Mouse (Mus musculus) T-helper 1 cell (primary cell): Measurements from ENCODE around the gene Nbeal1.

ENCODE experiments used
- in situ Hi-C: fragments of 300-600 bp; cut with MboI, MseI; formaldehyde crosslinking; loops from one replicate; pipeline ENCODE4 v1.15.1; 2025; ENCODE audit warnings: high pct_unique_total_duplicates

The Nbeal1 gene

DNA sequence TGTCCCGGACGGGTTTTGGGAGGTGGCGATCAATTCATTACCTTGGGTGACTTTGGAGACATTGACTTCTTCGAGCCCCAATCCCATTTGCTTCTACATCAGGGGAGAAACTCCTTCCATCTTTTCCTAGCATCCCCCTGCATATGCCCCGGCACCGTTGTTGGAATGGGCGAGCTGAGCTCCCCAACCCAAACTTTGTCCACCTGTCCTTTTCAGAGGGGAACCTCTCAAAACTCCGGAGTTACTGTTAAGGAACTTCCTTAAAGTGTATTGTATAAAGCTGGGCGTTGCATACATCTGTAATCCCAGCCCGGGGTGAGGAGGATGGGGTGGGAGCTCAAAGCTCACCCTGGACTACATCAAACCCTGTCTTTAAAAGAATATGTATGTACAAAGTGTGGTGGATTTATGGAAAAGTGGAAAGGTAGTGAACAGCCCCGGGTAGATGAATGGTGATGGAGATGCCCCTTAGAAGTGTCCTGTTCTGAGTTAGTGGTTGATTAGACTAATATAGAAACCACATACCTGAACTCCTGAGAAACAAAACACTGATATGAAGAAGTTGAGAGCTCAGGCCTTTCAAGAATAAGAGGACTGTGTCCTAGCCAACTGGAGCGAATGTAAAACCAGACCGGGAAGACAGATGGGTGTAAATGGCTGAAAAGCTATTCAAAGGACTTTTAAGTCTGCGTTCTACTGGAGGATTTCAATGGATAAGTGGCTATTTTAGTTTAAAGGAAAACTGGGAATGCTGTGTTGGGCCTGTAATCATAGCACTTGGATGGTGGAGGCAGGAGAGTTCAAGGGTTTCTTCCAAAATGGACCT lies 163.4 kb downstream of the Nbeal1 start:
- in situ Hi-C loops = no loop called here

DNA sequence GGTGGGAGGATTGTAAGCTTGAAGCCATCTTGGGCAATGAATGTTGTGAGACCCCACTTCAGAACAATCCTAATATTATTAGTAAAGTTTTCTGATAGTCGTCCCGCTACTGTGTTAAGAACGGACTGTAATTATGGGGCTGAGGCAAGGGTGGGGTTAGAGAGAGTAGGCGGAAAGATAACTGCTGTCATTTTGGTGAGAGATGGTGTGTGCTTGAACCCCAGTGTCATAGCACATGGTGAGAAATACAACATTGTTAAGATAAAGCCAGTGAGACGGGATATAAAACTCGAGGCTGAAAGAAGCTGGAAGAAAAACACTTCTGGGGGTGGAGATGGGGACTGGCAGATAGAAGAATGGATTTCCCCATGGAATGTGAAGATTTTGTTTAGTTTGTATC lies 164.3 kb downstream of the Nbeal1 start:
- in situ Hi-C loops = no loop called here

DNA sequence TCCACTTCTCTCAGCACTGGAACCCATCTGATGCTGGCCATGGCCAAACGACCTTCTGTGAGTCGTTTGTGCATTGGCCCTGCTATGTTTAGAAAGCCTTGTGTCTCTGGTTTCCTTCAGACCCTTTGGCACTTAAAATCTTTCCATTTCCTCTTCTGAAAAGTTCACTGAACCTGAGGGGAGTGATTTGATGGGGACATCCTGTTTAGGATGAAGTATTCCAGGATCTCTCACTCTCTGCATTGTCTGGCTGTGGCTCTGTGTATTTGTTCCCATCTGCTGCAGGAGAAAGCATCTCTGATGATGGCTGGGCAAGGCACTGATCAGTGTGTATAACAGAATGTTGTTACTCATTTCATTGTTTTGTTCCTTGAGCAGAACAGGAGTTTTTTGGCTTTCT lies 165.3 kb downstream of the Nbeal1 start:
- in situ Hi-C loops = no loop called here

DNA sequence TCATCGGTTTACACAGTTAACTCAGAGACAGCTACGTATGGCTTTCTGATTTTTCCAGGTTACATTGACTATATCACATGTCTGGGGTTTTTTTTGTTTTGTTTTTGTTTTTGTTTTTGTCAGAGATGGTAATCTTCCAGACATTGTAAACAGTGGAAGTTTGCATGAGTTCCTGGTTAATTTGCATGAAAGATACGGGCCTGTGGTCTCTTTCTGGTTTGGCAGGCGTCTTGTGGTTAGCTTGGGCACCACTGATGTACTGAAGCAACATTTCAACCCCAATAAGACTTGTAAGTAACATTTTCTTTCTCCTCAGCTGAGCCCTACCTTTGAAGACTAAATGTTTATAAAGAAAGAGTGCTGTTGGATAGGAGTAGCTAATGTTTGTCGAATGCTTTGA lies 172.4 kb downstream of the Nbeal1 start:
- in situ Hi-C loops = no loop called here

DNA sequence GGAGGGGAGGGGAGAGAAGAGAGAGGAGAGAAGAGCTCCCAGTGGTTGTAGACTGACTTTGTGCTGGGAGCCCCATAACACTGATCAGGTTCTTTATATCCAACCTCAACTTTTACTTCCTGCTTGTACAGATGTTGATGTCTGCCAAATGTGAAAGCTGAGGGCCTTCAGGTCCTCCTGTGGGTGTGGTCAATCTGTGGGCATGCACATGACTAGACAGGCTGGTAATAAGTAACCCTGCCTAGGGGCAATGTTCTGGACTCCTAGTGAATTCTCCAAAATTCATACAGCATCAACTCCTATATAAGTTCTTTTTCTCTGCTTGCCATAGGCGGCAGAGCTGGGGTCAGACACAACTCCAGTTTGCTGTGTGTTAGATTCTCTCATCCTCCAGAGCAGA lies 181.2 kb downstream of the Nbeal1 start:
- in situ Hi-C loops = no loop called here

DNA sequence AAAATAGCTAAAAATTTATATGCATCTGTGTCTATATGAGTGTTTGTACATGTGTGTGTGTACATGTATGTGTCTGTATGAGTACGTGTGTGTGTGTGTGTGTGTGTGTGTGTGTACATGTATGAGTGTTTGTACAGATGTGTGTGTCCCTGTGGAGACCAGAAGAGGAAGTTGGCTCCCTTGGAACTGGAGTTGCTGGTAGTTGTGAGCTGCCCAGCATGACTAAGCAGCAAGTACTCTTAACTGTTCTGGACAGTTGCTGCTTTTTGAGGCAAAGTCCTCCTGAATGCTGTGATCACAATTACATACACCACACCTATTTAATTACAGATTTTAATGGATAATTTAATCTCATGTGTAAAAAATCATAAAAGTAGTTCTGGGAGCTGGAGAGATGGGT lies 196.2 kb downstream of the Nbeal1 start:
- in situ Hi-C loops = no loop called here

DNA sequence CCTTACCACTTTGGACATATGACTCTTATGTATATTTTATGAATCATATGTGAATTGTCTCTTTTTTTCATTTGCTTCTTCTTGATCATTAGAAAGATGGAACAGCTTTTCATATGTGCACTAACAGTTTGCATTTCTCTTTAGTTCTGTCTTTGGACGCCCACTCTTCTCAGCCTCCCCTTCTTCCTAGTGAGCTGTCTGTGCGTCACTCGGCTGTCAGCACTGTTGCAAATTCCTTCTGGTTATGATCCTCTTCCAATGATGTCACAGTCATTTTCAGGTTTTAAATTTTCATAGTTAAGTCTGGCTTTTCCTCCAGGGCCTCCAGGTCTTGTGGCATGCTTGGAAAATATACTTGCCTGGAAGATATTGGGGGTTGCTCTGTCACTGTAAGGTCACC lies 201.5 kb downstream of the Nbeal1 start:
- in situ Hi-C loops = no loop called here
